ENCODE assay signal across 22 mouse cellular contexts in the genomic region with DNA sequence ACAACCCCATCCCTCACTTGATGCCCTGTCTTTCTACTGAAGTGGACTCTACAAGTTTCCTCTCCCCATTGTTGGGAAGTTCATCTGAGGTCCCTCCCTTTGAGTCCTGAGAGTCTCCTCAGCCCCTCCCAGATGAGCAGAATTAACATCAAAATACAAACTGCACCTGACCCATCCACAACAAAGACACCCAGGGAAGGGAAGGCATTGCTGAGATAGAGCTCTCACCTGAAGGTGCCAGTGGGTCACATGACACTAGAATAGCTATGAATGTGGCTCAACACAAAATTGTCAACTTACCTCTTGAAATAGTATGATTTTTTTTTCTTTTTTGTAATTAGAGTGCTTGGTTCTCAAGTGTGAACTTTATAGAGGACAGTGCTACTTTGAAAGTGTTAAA.
DNase-seq lines count a peak whose midpoint lies in the region; ATAC-seq and TF ChIP-seq lines count a peak whose summit lies in the region.
"Had no signal": no experiment of that assay in that cellular context is flagged by ENCODE, and none has a peak within 500 bp of the region (broad histone marks: within the 10 kb centered on the region; RNA-seq: fewer than 3 reads in every experiment).

No protein-coding gene starts in this region.

- ATAC-seq in megakaryocyte-erythroid progenitor cell, adult 5-6 weeks (replicated peaks; ENCODE audit: low FRiP score, low TSS enrichment, poor library complexity, severe bottlenecking) = no peak
- ATAC-seq: forebrain, embryonic 14.5 days; forebrain, embryonic 16.5 days had no signal

- no peak for TF ChIP-seq POLR2A in ES-Bruce4 (IDR thresholded peaks at IDR 0.05; ENCODE audit: insufficient read depth, low read length)

- H3K27me3 ChIP-seq in ES-Bruce4 (ENCODE audit: control insufficient read depth, insufficient read depth, low read length, poor library complexity, severe bottlenecking) = no peaks in the 10 kb centered on the region
- H3K27me3 ChIP-seq: embryonic facial prominence, embryonic 13.5 days; embryonic facial prominence, embryonic 15.5 days had no signal

- H3K9ac ChIP-seq in ES-Bruce4 (ENCODE audit: low read depth, poor library complexity, severe bottlenecking) (no peak overlapping the region), ES-E14 (ENCODE audit: insufficient read depth, low read depth, low read length, poor library complexity, severe bottlenecking) (no peak overlapping the region)
- H3K9ac ChIP-seq: embryonic facial prominence, embryonic 13.5 days; embryonic facial prominence, embryonic 15.5 days; forebrain, embryonic 12.5 days had no signal

- DNase-seq in ES-E14 (ENCODE audit: low read depth, low spot score) (peak; percentile 52), ZHBTc4 (ENCODE audit: low read depth, low spot score) (peak; percentile 77)
- no peak for DNase-seq in c-Kit-positive CD71-positive TER-119-positive erythroid progenitor cells, embryonic 14.5 days (ENCODE audit: low spot score)
- DNase-seq in cerebellum, postnatal 4 days (ENCODE audit: low spot score in 2 of 2) = no peak
- DNase-seq: adrenal gland, adult 2 months; adrenal gland, postnatal 10 days; adrenal gland, postnatal 25 days; cerebellum, adult 11-12 months; cerebellum, adult 2 months; cerebellum, adult 9-10 months; cerebellum, postnatal 10 days; cerebellum, postnatal 25 days; embryo, embryonic 11 days had no signal

- H3K4me3 ChIP-seq in ES-Bruce4 (ENCODE audit: low read depth, low read length) (no peak overlapping the region), ES-E14 (ENCODE audit: insufficient read depth in 1 of 2, low read depth in 1 of 2, low read length in 2 of 2, poor library complexity in 1 of 2, severe bottlenecking in 1 of 2) (no peak overlapping the region)
- H3K4me3 ChIP-seq: embryonic facial prominence, embryonic 13.5 days; embryonic facial prominence, embryonic 15.5 days; erythroblast, embryonic 14.5 days; forebrain, embryonic 10.5 days; forebrain, embryonic 12.5 days had no signal

- H3K36me3 ChIP-seq in ES-Bruce4 (ENCODE audit: control insufficient read depth, insufficient read depth, low read length, poor library complexity, severe bottlenecking) (no peaks in the 10 kb centered on the region), ES-E14 (ENCODE audit: control insufficient read depth, insufficient read depth, low read length, poor library complexity, severe bottlenecking) (no peaks in the 10 kb centered on the region)
- H3K36me3 ChIP-seq: embryonic facial prominence, embryonic 13.5 days; embryonic facial prominence, embryonic 15.5 days; forebrain, embryonic 10.5 days; forebrain, embryonic 12.5 days had no signal

- in situ Hi-C loops in ES-E14 (cut with MboI; ENCODE audit: low sequenced_read_pairs in 2 of 2, unreplicated experiment in 2 of 2) = no loop called here

- TF ChIP-seq EP300 in ES-Bruce4 (IDR thresholded peaks at IDR 0.05; ENCODE audit: insufficient read depth, low read depth, low read length) = 0 out of 2 replicates have a peak, but pooled peaks have one; percentile 30

- no peak for TF ChIP-seq CTCF in ES-Bruce4 (IDR thresholded peaks at IDR 0.05; ENCODE audit: low read depth, low read length)

- H3K4me1 ChIP-seq in ES-Bruce4 (ENCODE audit: control insufficient read depth, insufficient read depth, low read length) = peaks cover 2% of the 10 kb centered on the region
- H3K4me1 ChIP-seq in ES-E14 (ENCODE audit: control insufficient read depth in 2 of 2, insufficient read depth in 2 of 2, low read length in 2 of 2, poor library complexity in 1 of 2) = peaks cover 4 to 11% of the 10 kb centered on the region in 2 experiments; a peak in 3 of 4 replicates

- no peaks in the 10 kb centered on the region for H3K9me3 ChIP-seq in ES-Bruce4 (replicated peaks; ENCODE audit: control insufficient read depth, insufficient read depth, low read length, poor library complexity, severe bottlenecking)
- H3K9me3 ChIP-seq in ES-E14 (ENCODE audit: control insufficient read depth, insufficient read depth, low read depth, low read length) = no peaks in the 10 kb centered on the region
- H3K9me3 ChIP-seq: embryonic facial prominence, embryonic 13.5 days; embryonic facial prominence, embryonic 15.5 days; forebrain, embryonic 10.5 days; forebrain, embryonic 12.5 days had no signal

- H3K27ac ChIP-seq in ES-Bruce4 (ENCODE audit: insufficient read depth, low read length) (peak overlapping the region; percentile 51; the same call in 1 of the 2 replicates), ES-E14 (ENCODE audit: insufficient read depth, low read depth, low read length, poor library complexity, severe bottlenecking) (no peak overlapping the region)
- H3K27ac ChIP-seq: embryonic facial prominence, embryonic 13.5 days; embryonic facial prominence, embryonic 15.5 days; forebrain, embryonic 10.5 days; forebrain, embryonic 12.5 days had no signal

TF ChIP-seq in ES-E14, 5 proteins besides CTCF, POLR2A, EP300 and RAD21:
- no peak for TF ChIP-seq ZNF384 (IDR thresholded peaks at IDR 0.05; ENCODE audit: low read depth, low read length)
- TF ChIP-seq CHD2 (IDR thresholded peaks at IDR 0.05; ENCODE audit: low read depth, low read length) = no peak
- no peak for TF ChIP-seq HCFC1 (IDR thresholded peaks at IDR 0.05; ENCODE audit: borderline replicate concordance, insufficient read depth, low read length)
- TF ChIP-seq ZC3H11A (IDR thresholded peaks at IDR 0.05; ENCODE audit: borderline replicate concordance, low read depth, low read length) = no peak
- no peak for TF ChIP-seq MAFK (IDR thresholded peaks at IDR 0.05; ENCODE audit: insufficient read depth, low read depth, low read length)

Comparison
In these comparisons a context has a peak if more than half of its experiments do, and no peak if none do; other contexts are left out.
1. DNase-seq: peak in ES-E14 (single experiment) and ZHBTc4 (single experiment); none in c-Kit-positive CD71-positive TER-119-positive erythroid progenitor cells, embryonic 14.5 days (single experiment) and cerebellum, postnatal 4 days (0 of 2).